Mouse (Mus musculus) cerebellum, adult 9-10 months (tissue): Measurements from ENCODE around the gene Ate1.
"Not testable (repeated sequence)": the region's sequence is repeated elsewhere in the genome, so short reads cannot be mapped to it uniquely, and the experiment has no call there.

ENCODE experiments used
- DNase-seq: peaks from one replicate; pipeline ENCODE4 v3.0.0; 2022

Ate1 gene

GRCm38 (mm10) chr7:130520812-130521422 lies 748 bp upstream of the Ate1 start:
- no peak for DNase-seq

GRCm38 (mm10) chr7:130519096-130520048 lies 797 bp downstream of the Ate1 start:
- DNase-seq: peak; percentile 95

- DNase-seq: peak; percentile 50
These were observed 1.7 kb downstream of the Ate1 start for GRCm38 (mm10) chr7:130518213-130519095.

GRCm38 (mm10) chr7:130510243-130510642 lies 9.9 kb downstream of the Ate1 start:
- DNase-seq: no peak

- no peak for DNase-seq
These were observed 17.2 kb downstream of the Ate1 start for GRCm38 (mm10) chr7:130503006-130503405.

GRCm38 (mm10) chr7:130501499-130501898 lies 18.7 kb downstream of the Ate1 start:
- no peak for DNase-seq

GRCm38 (mm10) chr7:130493346-130493745 lies 26.8 kb downstream of the Ate1 start:
- DNase-seq: no peak

GRCm38 (mm10) chr7:130492026-130492425 lies 28.1 kb downstream of the Ate1 start:
- no peak for DNase-seq

- DNase-seq: not testable (repeated sequence)
These were observed 41.2 kb downstream of the Ate1 start for GRCm38 (mm10) chr7:130479003-130479402.

GRCm38 (mm10) chr7:130475970-130476369 lies 44.2 kb downstream of the Ate1 start:
- peak; percentile 67 for DNase-seq

- no peak for DNase-seq
These were observed 46.3 kb downstream of the Ate1 start for GRCm38 (mm10) chr7:130473881-130474280.

GRCm38 (mm10) chr7:130472683-130473082 lies 47.5 kb downstream of the Ate1 start:
- no peak for DNase-seq

- DNase-seq: no peak
These were observed 49.1 kb downstream of the Ate1 start for GRCm38 (mm10) chr7:130471045-130471444.

- no peak for DNase-seq
These were observed 64.5 kb downstream of the Ate1 start for GRCm38 (mm10) chr7:130455587-130456246.

GRCm38 (mm10) chr7:130454226-130454625 lies 65.9 kb downstream of the Ate1 start:
- no peak for DNase-seq

- no peak for DNase-seq
These were observed 84.4 kb downstream of the Ate1 start for GRCm38 (mm10) chr7:130435776-130436175.

GRCm38 (mm10) chr7:130432141-130432540 lies 88.0 kb downstream of the Ate1 start:
- no peak for DNase-seq

GRCm38 (mm10) chr7:130426586-130426985 lies 93.6 kb downstream of the Ate1 start:
- no peak for DNase-seq

GRCm38 (mm10) chr7:130425991-130426390 lies 94.2 kb downstream of the Ate1 start:
- no peak for DNase-seq

GRCm38 (mm10) chr7:130419961-130420360 lies 100.2 kb downstream of the Ate1 start:
- no peak for DNase-seq

- DNase-seq: no peak
These were observed 112.5 kb downstream of the Ate1 start for GRCm38 (mm10) chr7:130407622-130408021.

GRCm38 (mm10) chr7:130403346-130403745 lies 116.8 kb downstream of the Ate1 start:
- DNase-seq: no peak

GRCm38 (mm10) chr7:130394697-130395096 lies 125.5 kb downstream of the Ate1 start:
- DNase-seq: no peak
